Mouse (Mus musculus) lung, adult 2 months (tissue): ENCODE data around the gene Stk11.

ENCODE experiments used
- CTCF ChIP-seq: fragments of 200-500 bp; IDR thresholded peaks from 2 replicates; pipeline ENCODE4 v1.5.1; 2011; ENCODE audit warnings: mild to moderate bottlenecking, low read length, control low read depth; ENCODE audit not compliant: insufficient read depth
- POLR2A ChIP-seq: fragments of 200-500 bp; IDR thresholded peaks from 2 replicates; pipeline ENCODE4 v1.6.1; 2011; ENCODE audit warnings: low read depth, mild to moderate bottlenecking, control low read depth, low read length, borderline replicate concordance; ENCODE audit errors: extremely low read depth

DNA sequence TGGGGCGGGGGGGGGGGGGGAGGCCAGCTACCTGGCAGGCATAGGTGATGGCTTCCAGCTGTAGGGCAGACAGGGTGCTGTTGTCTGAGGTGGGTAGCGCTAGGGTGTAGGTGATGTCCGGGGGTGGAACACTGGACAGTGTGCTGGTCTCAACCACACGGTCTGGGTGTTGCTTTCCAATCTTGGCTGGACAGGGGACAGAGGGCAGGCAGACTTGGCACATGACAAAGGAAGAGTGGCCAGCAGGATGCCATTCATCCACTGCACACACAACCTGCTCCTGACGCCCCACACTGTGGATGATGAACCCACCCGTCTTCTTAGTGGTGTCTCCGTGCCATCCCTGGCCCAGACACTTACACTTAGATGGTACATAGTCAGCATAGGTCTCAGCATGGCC is 46.4 kb upstream of the Stk11 start:
- TF ChIP-seq POLR2A: no peak
- no peak for TF ChIP-seq CTCF
